Mouse (Mus musculus) erythroblast, embryonic 14.5 days (primary cell): Measurements from ENCODE around the gene Flad1. TPM values are rescaled to one million over a fixed set of nuclear protein-coding genes. Genes with fewer than 3 reads are reported as not detected.

ENCODE experiments used
- H3K27me3 ChIP-seq: 2 replicates; pipeline ENCODE4 v1.6.1; 2012; ENCODE audit warnings: inconsistent platforms; ENCODE audit not compliant: control insufficient read depth
- H3K36me3 ChIP-seq: 2 replicates; pipeline ENCODE4 v1.6.1; 2012; ENCODE audit warnings: mild to moderate bottlenecking, inconsistent platforms; ENCODE audit not compliant: control insufficient read depth
- H3K4me1 ChIP-seq: 2 replicates; pipeline ENCODE4 v1.6.1; 2012; ENCODE audit warnings: inconsistent platforms; ENCODE audit not compliant: control insufficient read depth
- H3K4me3 ChIP-seq: replicated peaks from 2 replicates; pipeline ENCODE3; 2012; ENCODE audit warnings: moderate library complexity, mild to moderate bottlenecking, inconsistent platforms
- H3K9me3 ChIP-seq: 2 replicates; pipeline ENCODE4 v1.6.1; 2012; ENCODE audit warnings: low read length, inconsistent platforms, mixed read lengths; ENCODE audit not compliant: control insufficient read depth
- GATA1 ChIP-seq: IDR thresholded peaks from 2 replicates; pipeline ENCODE4 v1.6.1; 2012; ENCODE audit warnings: low read length, inconsistent platforms, mixed read lengths
- TAL1 ChIP-seq: IDR thresholded peaks from 3 replicates; pipeline ENCODE4 v1.6.1; 2012; ENCODE audit warnings: low read length, inconsistent platforms, mixed read lengths
- polyA plus RNA-seq: library from polyadenylated mRNA; stranded (reverse); fragments of >175 nt; gene quantifications from 2 replicates; pipeline ENCODE4 v1.2.3, GENCODE M21; 2012

Gene Flad1
- polyA plus RNA-seq, 1 experiment: 1.3 TPM

- no peak for TF ChIP-seq GATA1
- no peak for TF ChIP-seq TAL1
- H3K4me3 ChIP-seq: no peak within 1 kb of the TSS
- no peaks in the 10 kb centered on the region for H3K36me3 ChIP-seq
- H3K4me1 ChIP-seq: no peaks in the 10 kb centered on the region
- H3K27me3 ChIP-seq: peaks cover 2% of the 10 kb centered on the region; the same call in 1 of the 2 replicates
- no peaks in the 10 kb centered on the region for H3K9me3 ChIP-seq
Measured at GRCm38 (mm10) chr3:89361675-89362074, 50.0 kb downstream of the Flad1 start, which contains the start of gene Dcst2. Gene Dcst2 (plus strand): TSS chr3:89361975.

DNA sequence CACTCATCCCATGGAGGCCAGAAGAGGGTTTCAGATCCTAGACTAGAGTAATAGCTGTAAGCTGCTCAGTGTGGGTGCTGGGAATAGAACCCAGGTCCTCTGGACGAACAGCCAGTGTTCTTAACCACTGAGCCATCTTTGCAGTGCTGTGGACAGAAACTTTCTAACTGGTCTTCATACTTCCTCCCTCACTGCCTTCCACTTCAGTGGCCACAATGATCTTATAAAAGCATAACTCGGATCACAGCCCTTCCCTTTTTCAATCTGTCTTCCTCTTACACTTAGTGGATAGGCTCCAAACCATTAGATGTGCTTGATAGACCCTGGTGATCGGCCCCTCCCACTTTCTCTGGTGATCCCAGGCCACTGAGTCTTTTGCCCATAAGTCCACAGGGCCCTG is 51.4 kb downstream of the Flad1 start:
- Histone ChIP-seq H3K4me3 (no peak overlapping the region), H3K4me1 (no peaks in the 10 kb centered on the region), H3K27me3 (peaks cover 5% of the 10 kb centered on the region), H3K9me3 (no peaks in the 10 kb centered on the region), H3K36me3 (no peaks in the 10 kb centered on the region)
- TF ChIP-seq GATA1: no peak
- no peak for TF ChIP-seq TAL1

- TF ChIP-seq TAL1: no peak
- no peak for TF ChIP-seq GATA1
- Histone ChIP-seq H3K4me1 (no peaks in the 10 kb centered on the region), H3K27me3 (peaks cover 5% of the 10 kb centered on the region), H3K36me3 (no peaks in the 10 kb centered on the region), H3K9me3 (no peaks in the 10 kb centered on the region), H3K4me3 (no peak overlapping the region)
Measured at GRCm38 (mm10) chr3:89359630-89360029, 52.0 kb downstream of the Flad1 start.

GRCm38 (mm10) chr3:89356029-89356428 is 55.6 kb downstream of the Flad1 start:
- TF ChIP-seq GATA1: no peak

DNA sequence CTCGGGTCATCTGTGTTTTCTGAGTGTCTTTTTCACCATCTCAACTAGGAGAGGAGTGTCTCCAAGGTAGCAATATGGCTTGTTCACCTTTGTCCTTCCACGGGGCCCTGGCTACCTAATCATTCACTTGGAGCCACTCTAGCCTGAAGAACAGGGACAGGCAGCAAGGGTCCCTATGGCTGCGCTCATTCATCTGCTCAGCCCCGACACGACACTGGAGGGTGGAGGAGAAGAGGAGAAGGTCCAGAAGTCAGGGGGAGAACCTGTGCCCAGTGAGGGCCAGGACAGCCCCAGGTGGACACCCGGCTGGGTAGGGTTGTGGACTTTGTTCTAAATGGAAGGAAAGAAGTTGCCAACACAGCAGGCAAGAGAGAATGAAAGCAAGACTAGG is 56.2 kb downstream of the Flad1 start:
- Histone ChIP-seq H3K4me3 (no peak overlapping the region), H3K27me3 (peaks cover 35% of the 10 kb centered on the region), H3K9me3 (no peaks in the 10 kb centered on the region), H3K36me3 (no peaks in the 10 kb centered on the region), H3K4me1 (peaks cover 4% of the 10 kb centered on the region)
- TF ChIP-seq TAL1 (no peak), GATA1 (no peak)

More at GRCm38 (mm10) chr3:89356029-89356428, 55.6 kb downstream of the Flad1 start:
- H3K36me3 ChIP-seq: no peaks in the 10 kb centered on the region
- H3K27me3 ChIP-seq: peaks cover 33% of the 10 kb centered on the region
- no peaks in the 10 kb centered on the region for H3K9me3 ChIP-seq
- H3K4me3 ChIP-seq: no peak overlapping the region
- H3K4me1 ChIP-seq: peaks cover 4% of the 10 kb centered on the region

DNA sequence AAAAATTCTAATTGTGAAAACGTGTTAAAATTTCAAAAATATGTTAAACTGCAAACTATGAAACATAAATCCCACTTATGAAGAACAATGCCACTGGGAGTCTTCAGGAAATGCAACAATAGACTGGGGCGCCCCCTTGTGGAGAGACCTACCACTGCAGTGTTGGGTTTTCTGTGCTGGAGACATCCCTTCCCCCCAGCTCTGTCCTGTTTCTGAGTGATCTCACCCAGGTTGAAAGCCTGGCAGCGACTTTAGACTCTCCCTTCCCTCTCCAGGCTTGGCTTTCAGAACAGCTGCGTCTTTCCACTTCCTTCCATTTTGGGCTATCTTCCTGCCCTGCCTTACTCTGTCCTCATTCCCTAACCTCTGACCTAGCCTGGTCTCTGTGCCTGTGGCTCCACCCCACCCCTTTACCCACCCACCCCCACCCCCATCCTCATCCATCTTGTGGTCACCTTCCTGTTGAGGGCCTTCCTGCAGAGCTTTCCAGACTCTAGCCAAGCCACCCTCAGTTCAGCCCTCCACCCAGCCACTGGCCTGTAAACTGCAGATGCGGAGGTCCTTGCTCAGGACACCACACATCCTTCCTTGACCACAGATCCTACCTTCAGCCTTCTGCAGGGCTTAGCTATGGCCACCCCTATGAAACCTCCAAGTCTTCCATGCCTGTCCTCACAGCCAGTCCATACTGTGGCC is 56.7 kb downstream of the Flad1 start:
- Histone ChIP-seq H3K4me3 (no peak overlapping the region), H3K4me1 (peaks cover 9% of the 10 kb centered on the region), H3K9me3 (no peaks in the 10 kb centered on the region), H3K36me3 (no peaks in the 10 kb centered on the region), H3K27me3 (peaks cover 39% of the 10 kb centered on the region)
- TF ChIP-seq GATA1 (no peak), TAL1 (no peak)

GRCm38 (mm10) chr3:89351271-89351670 is 60.4 kb downstream of the Flad1 start:
- TF ChIP-seq GATA1 (no peak), TAL1 (no peak)

More at GRCm38 (mm10) chr3:89351271-89351670, 60.4 kb downstream of the Flad1 start:
- H3K9me3 ChIP-seq: no peaks in the 10 kb centered on the region
- H3K27me3 ChIP-seq: peaks cover 70% of the 10 kb centered on the region
- peaks cover 19% of the 10 kb centered on the region for H3K4me1 ChIP-seq
- no peak overlapping the region for H3K4me3 ChIP-seq
- no peaks in the 10 kb centered on the region for H3K36me3 ChIP-seq

Other genes with a start within 250 kb of the Flad1 start
- gene Clk2, start 247.1 kb downstream of the Flad1 start, polyA plus RNA-seq: 2.4 and 3.0 TPM in 2 replicates
- 18.8 and 19.5 TPM in 2 replicates for gene Scamp3, start 234.4 kb downstream of the Flad1 start, polyA plus RNA-seq
- gene Fam189b, start 228.7 kb downstream of the Flad1 start, polyA plus RNA-seq: 0.60 and 0.84 TPM in 2 replicates
- 0.40 and 0.57 TPM in 2 replicates for gene Gba, start 208.9 kb downstream of the Flad1 start, polyA plus RNA-seq
- 0.03 and 0.04 TPM in 2 replicates for gene Thbs3, start 196.7 kb downstream of the Flad1 start, polyA plus RNA-seq
- gene Mtx1, start 184.8 kb downstream of the Flad1 start, polyA plus RNA-seq: 29.8 and 31.7 TPM in 2 replicates
- not detected in 2 replicates for gene Muc1, start 182.8 kb downstream of the Flad1 start, polyA plus RNA-seq
- gene Krtcap2, start 165.9 kb downstream of the Flad1 start, polyA plus RNA-seq: 4.0 and 4.8 TPM in 2 replicates
- gene Trim46, start 165.6 kb downstream of the Flad1 start, polyA plus RNA-seq: 0.02 TPM in 1 of 2 replicates, not detected in the other
- gene Dpm3, start 152.5 kb downstream of the Flad1 start, polyA plus RNA-seq: 25.2 and 26.1 TPM in 2 replicates
- gene Slc50a1, start 141.3 kb downstream of the Flad1 start, polyA plus RNA-seq: 0.07 and 0.18 TPM in 2 replicates
- 0.03 and 0.04 TPM in 2 replicates for gene Efna1, start 130.7 kb downstream of the Flad1 start, polyA plus RNA-seq
- gene Efna3, start 88.9 kb downstream of the Flad1 start, polyA plus RNA-seq: not detected in 2 replicates
- not detected in 2 replicates for gene Efna4, start 73.8 kb downstream of the Flad1 start, polyA plus RNA-seq
- gene Adam15, start 61.9 kb downstream of the Flad1 start, polyA plus RNA-seq: 0.50 and 0.70 TPM in 2 replicates
- gene Dcst2, start 49.9 kb downstream of the Flad1 start, polyA plus RNA-seq: not detected in 2 replicates
- gene Dcst1, start 46.6 kb downstream of the Flad1 start, polyA plus RNA-seq: 0.10 TPM in 1 of 2 replicates, not detected in the other
- gene Zbtb7b, start 17.1 kb downstream of the Flad1 start, polyA plus RNA-seq: 0.38 and 0.46 TPM in 2 replicates
- 0.04 TPM in 1 of 2 replicates, not detected in the other for gene Lenep, start 9.1 kb downstream of the Flad1 start, polyA plus RNA-seq
- gene Cks1b, start 6.5 kb upstream of the Flad1 start, polyA plus RNA-seq: 6.9 and 7.4 TPM in 2 replicates
- gene Shc1, start 6.6 kb upstream of the Flad1 start, polyA plus RNA-seq: 11.4 and 12.7 TPM in 2 replicates
- gene Pygo2, start 18.3 kb upstream of the Flad1 start, polyA plus RNA-seq: 5.9 TPM in 2 replicates
- gene Pbxip1, start 24.8 kb upstream of the Flad1 start, polyA plus RNA-seq: 0.13 and 0.21 TPM in 2 replicates
- gene Pmvk, start 42.7 kb upstream of the Flad1 start, polyA plus RNA-seq: 1.3 and 1.4 TPM in 2 replicates
- gene Kcnn3, start 108.3 kb upstream of the Flad1 start, polyA plus RNA-seq: 0.02 TPM in 1 of 2 replicates, not detected in the other